Mouse (Mus musculus): ENCODE measurements around the gene Atm. TPM values are rescaled to one million over a fixed set of nuclear protein-coding genes. Genes with fewer than 3 reads are reported as not detected.

Atm gene
- polyA plus RNA-seq, 1 experiment from 2014 or later, result 11.7 TPM

GRCm38 (mm10) chr9:53404753-53405722 is 131.5 kb downstream of the Atm start:
- 28% methylated on average over 21 of the region's 21 CpGs for WGBS
- H3K4me2 ChIP-seq, result peak overlapping the region; percentile 60
- peak overlapping the region; percentile 79 for H3K27ac ChIP-seq
- H3K9ac ChIP-seq, result peak overlapping the region; percentile 25; the same call in 1 of the 2 replicates
- H3K4me3 ChIP-seq, result peak overlapping the region; percentile 38
- no peaks in the 10 kb centered on the region for H3K9me3 ChIP-seq
- H3K27me3 ChIP-seq, result no peaks in the 10 kb centered on the region
- 0 out of 2 replicates have a peak, but pooled peaks cover under 1% of the 10 kb centered on the region for H3K36me3 ChIP-seq
- ATAC-seq (ENCODE audit: borderline replicate concordance, extremely low read depth, low FRiP score, low TSS enrichment), result peak; percentile 83
- H3K4me1 ChIP-seq, result peaks cover 30% of the 10 kb centered on the region

- H3K27me3 ChIP-seq, result no peaks in the 10 kb centered on the region
- H3K4me3 ChIP-seq, result no peak overlapping the region
- peaks cover 6% of the 10 kb centered on the region; the same call in 1 of the 2 replicates for H3K36me3 ChIP-seq
- H3K4me2 ChIP-seq, result no peak overlapping the region
- no peak for ATAC-seq (ENCODE audit: borderline replicate concordance, extremely low read depth, low FRiP score, low TSS enrichment)
- WGBS, result 80% methylated on average over 6 of the region's 6 CpGs
- no peak overlapping the region for H3K9ac ChIP-seq
- no peak overlapping the region; the same call in 1 of the 2 replicates for H3K27ac ChIP-seq
- peaks cover 26% of the 10 kb centered on the region for H3K4me1 ChIP-seq
- no peaks in the 10 kb centered on the region for H3K9me3 ChIP-seq
These were observed 132.3 kb downstream of the Atm start for GRCm38 (mm10) chr9:53404050-53404752.

- no peak for ATAC-seq (ENCODE audit: borderline replicate concordance, extremely low read depth, low FRiP score, low TSS enrichment)
- peaks cover 8% of the 10 kb centered on the region; the same call in 1 of the 2 replicates for H3K36me3 ChIP-seq
- peak overlapping the region; percentile 45 for H3K4me2 ChIP-seq
- H3K9me3 ChIP-seq, result no peaks in the 10 kb centered on the region
- H3K9ac ChIP-seq, result no peak overlapping the region
- no peak overlapping the region for H3K4me3 ChIP-seq
- peak overlapping the region; percentile 49; the same call in 1 of the 2 replicates for H3K27ac ChIP-seq
- no peaks in the 10 kb centered on the region for H3K27me3 ChIP-seq
- WGBS, result 62% methylated on average over 8 of the region's 8 CpGs
- peaks cover 24% of the 10 kb centered on the region for H3K4me1 ChIP-seq
These were observed 133.5 kb downstream of the Atm start for GRCm38 (mm10) chr9:53402991-53403390.

- H3K9ac ChIP-seq, result no peak within 1 kb of the TSS
- no peak for ATAC-seq (ENCODE audit: borderline replicate concordance, extremely low read depth, low FRiP score, low TSS enrichment)
These were observed 134.2 kb downstream of the Atm start, which contains the start of gene 4930550C14Rik for GRCm38 (mm10) chr9:53402291-53402711. 4930550C14Rik (plus strand) TSS chr9:53402325.

GRCm38 (mm10) chr9:53401146-53401545 is 135.4 kb downstream of the Atm start:
- ATAC-seq (ENCODE audit: borderline replicate concordance, extremely low read depth, low FRiP score, low TSS enrichment), result no peak
- H3K9ac ChIP-seq, result no peak overlapping the region
- no peak overlapping the region for H3K4me3 ChIP-seq
- 86% methylated on average over 8 of the region's 8 CpGs for whole genome bisulfite sequencing
- H3K36me3 ChIP-seq, result peaks cover 12% of the 10 kb centered on the region; the same call in 1 of the 2 replicates
- no peaks in the 10 kb centered on the region for H3K27me3 ChIP-seq
- no peaks in the 10 kb centered on the region for H3K9me3 ChIP-seq
- H3K27ac ChIP-seq, result no peak overlapping the region
- H3K4me1 ChIP-seq, result peaks cover 24% of the 10 kb centered on the region
- H3K4me2 ChIP-seq, result no peak overlapping the region

More at GRCm38 (mm10) chr9:53402291-53402711, 134.2 kb downstream of the Atm start, which contains the start of gene 4930550C14Rik:
- Histone ChIP-seq H3K27me3 (no peaks in the 10 kb centered on the region), H3K4me2 (peak within 1 kb of the TSS; percentile 45), H3K36me3 (peaks cover 12% of the 10 kb centered on the region; the same call in 1 of the 2 replicates), H3K4me3 (0 out of 2 replicates have a peak within 1 kb of the TSS, but pooled peaks have one; percentile 11), H3K9me3 (no peaks in the 10 kb centered on the region), H3K27ac (peak within 1 kb of the TSS; percentile 49), H3K4me1 (peaks cover 24% of the 10 kb centered on the region)
- 22% methylated on average over 11 of the region's 11 CpGs for WGBS

- no peak overlapping the region for H3K4me2 ChIP-seq
- peaks cover 24% of the 10 kb centered on the region for H3K4me1 ChIP-seq
- H3K4me3 ChIP-seq, result no peak overlapping the region
- no peak for ATAC-seq (ENCODE audit: borderline replicate concordance, extremely low read depth, low FRiP score, low TSS enrichment)
- H3K27me3 ChIP-seq, result no peaks in the 10 kb centered on the region
- H3K9me3 ChIP-seq, result no peaks in the 10 kb centered on the region
- H3K36me3 ChIP-seq, result peaks cover 13% of the 10 kb centered on the region; the same call in 1 of the 2 replicates
- H3K27ac ChIP-seq, result no peak overlapping the region
- 93% methylated on average over 4 of the region's 4 CpGs for WGBS
- H3K9ac ChIP-seq, result no peak overlapping the region
These were observed 135.8 kb downstream of the Atm start for GRCm38 (mm10) chr9:53400696-53401095.

- Histone ChIP-seq H3K9ac (no peak overlapping the region), H3K4me1 (peaks cover 20% of the 10 kb centered on the region; the same call in 1 of the 2 replicates), H3K27me3 (no peaks in the 10 kb centered on the region), H3K4me3 (no peak overlapping the region), H3K27ac (no peak overlapping the region), H3K4me2 (no peak overlapping the region), H3K9me3 (no peaks in the 10 kb centered on the region), H3K36me3 (peaks cover 14% of the 10 kb centered on the region; the same call in 1 of the 2 replicates)
- ATAC-seq (ENCODE audit: borderline replicate concordance, extremely low read depth, low FRiP score, low TSS enrichment), result no peak
- 97% methylated on average over 8 of the region's 8 CpGs for WGBS
These were observed 137.0 kb downstream of the Atm start for GRCm38 (mm10) chr9:53399537-53399936.

GRCm38 (mm10) chr9:53398388-53398700 is 138.2 kb downstream of the Atm start:
- Histone ChIP-seq H3K9ac (no peak overlapping the region), H3K4me3 (no peak overlapping the region), H3K36me3 (peaks cover 14% of the 10 kb centered on the region; the same call in 1 of the 2 replicates), H3K9me3 (no peaks in the 10 kb centered on the region), H3K4me1 (peaks cover 16% of the 10 kb centered on the region; the same call in 1 of the 2 replicates), H3K27ac (no peak overlapping the region), H3K27me3 (no peaks in the 10 kb centered on the region), H3K4me2 (no peak overlapping the region)
- no peak for ATAC-seq (ENCODE audit: borderline replicate concordance, extremely low read depth, low FRiP score, low TSS enrichment)
- 11% methylated on average over 5 of the region's 5 CpGs for WGBS

- no peak overlapping the region for H3K4me2 ChIP-seq
- H3K9me3 ChIP-seq, result no peaks in the 10 kb centered on the region
- H3K4me1 ChIP-seq, result peaks cover 11% of the 10 kb centered on the region; the same call in 1 of the 2 replicates
- peak; percentile 27; the same call in 1 of the 2 replicates for ATAC-seq (ENCODE audit: borderline replicate concordance, extremely low read depth, low FRiP score, low TSS enrichment)
- WGBS, result 72% methylated on average over 13 of the region's 13 CpGs
- no peaks in the 10 kb centered on the region for H3K27me3 ChIP-seq
- no peak overlapping the region for H3K4me3 ChIP-seq
- H3K9ac ChIP-seq, result no peak overlapping the region
- H3K36me3 ChIP-seq, result peaks cover 17% of the 10 kb centered on the region; the same call in 1 of the 2 replicates
- no peak overlapping the region for H3K27ac ChIP-seq
These were observed 138.7 kb downstream of the Atm start for GRCm38 (mm10) chr9:53397685-53398387.

- no peak overlapping the region for H3K4me3 ChIP-seq
- no peak overlapping the region for H3K27ac ChIP-seq
- ATAC-seq (ENCODE audit: borderline replicate concordance, extremely low read depth, low FRiP score, low TSS enrichment), result no peak
- H3K27me3 ChIP-seq, result no peaks in the 10 kb centered on the region
- no peak overlapping the region for H3K4me2 ChIP-seq
- H3K36me3 ChIP-seq, result peaks cover 24% of the 10 kb centered on the region
- WGBS, result 57% methylated on average over 7 of the region's 7 CpGs
- H3K4me1 ChIP-seq, result peaks cover 7% of the 10 kb centered on the region; the same call in 1 of the 2 replicates
- no peak overlapping the region for H3K9ac ChIP-seq
- H3K9me3 ChIP-seq, result no peaks in the 10 kb centered on the region
These were observed 146.4 kb downstream of the Atm start for GRCm38 (mm10) chr9:53390136-53390535.
